Mouse (Mus musculus) kidney, embryonic 15.5 days (tissue): ENCODE results near the gene Bcap29. TPM values are rescaled to one million over a fixed set of nuclear protein-coding genes. Genes with fewer than 3 reads are reported as not detected.

Source experiments
- polyA plus RNA-seq: library from polyadenylated mRNA; unstranded; fragments of >200 nt; fragmentation: Nextera tagmentation; extraction: Ambion mirVana; gene quantifications from 2 replicates; pipeline ENCODE4 v1.2.1, GENCODE M21; 2015

The Bcap29 gene
- polyA plus RNA-seq, 1 experiment from 2014 or later = 33.6 TPM

Other genes starting within 250 kb of the Bcap29 start
- gene Slc26a3, start 243.8 kb downstream of the Bcap29 start, polyA plus RNA-seq = 0.05 TPM in 1 of 2 replicates, not detected in the other
- gene Cbll1, start 135.0 kb downstream of the Bcap29 start, polyA plus RNA-seq = 14.8 and 15.3 TPM in 2 replicates
- 0.77 and 0.99 TPM in 2 replicates for gene Slc26a4, start 74.7 kb downstream of the Bcap29 start, polyA plus RNA-seq
- gene Dus4l, start 20.2 kb upstream of the Bcap29 start, polyA plus RNA-seq = 12.4 and 14.6 TPM in 2 replicates
- 27.9 and 29.1 TPM in 2 replicates for gene Cog5, start 20.2 kb upstream of the Bcap29 start, polyA plus RNA-seq
- gene Gpr22, start 79.3 kb upstream of the Bcap29 start, polyA plus RNA-seq = 0.35 and 1.3 TPM in 2 replicates